Mouse (Mus musculus) forebrain, embryonic 11.5 days (tissue): ENCODE data around the gene Yy1. TPM values are rescaled to one million over a fixed set of nuclear protein-coding genes. Genes with fewer than 3 reads are reported as not detected.
"Not testable (repeated sequence)": the region's sequence is repeated elsewhere in the genome, so short reads cannot be mapped to it uniquely, and the experiment has no call there.

ENCODE experiments used
- ATAC-seq: fragments of 200-750 bp; cut with Nextera tagmentation; replicated peaks from 2 replicates; pipeline ENCODE4 v1.8.0; 2017; ENCODE audit warnings: moderate TSS enrichment; ENCODE audit not compliant: low FRiP score
- DNase-seq: peaks from one replicate; pipeline ENCODE4 v3.0.0-alpha.2; 2017; ENCODE audit warnings: low spot score
- H3K27ac ChIP-seq: fragments of 300-500 bp; sonication (generic); 2 replicates; pipeline ENCODE4 v1.5.1; 2014; ENCODE audit warnings: low read depth, low read length
- H3K27me3 ChIP-seq: fragments of 300-500 bp; sonication (generic); 2 replicates; pipeline ENCODE4 v1.6.1; 2014; ENCODE audit warnings: mild to moderate bottlenecking, low read length, mixed read lengths; ENCODE audit not compliant: control insufficient read depth, insufficient read depth
- H3K36me3 ChIP-seq: fragments of 300-500 bp; sonication (generic); 2 replicates; pipeline ENCODE4 v1.6.1; 2014; ENCODE audit warnings: mild to moderate bottlenecking, low read length, moderate library complexity, mixed read lengths; ENCODE audit not compliant: control insufficient read depth, insufficient read depth
- H3K4me1 ChIP-seq: fragments of 300-500 bp; sonication (generic); replicated peaks from 2 replicates; pipeline ENCODE4 v1.6.1; 2014; ENCODE audit warnings: low read length, mixed read lengths; ENCODE audit not compliant: control insufficient read depth, insufficient read depth
- H3K4me2 ChIP-seq: fragments of 300-500 bp; sonication (generic); 2 replicates; pipeline ENCODE4 v1.6.1; 2014; ENCODE audit warnings: low read depth, mild to moderate bottlenecking, low read length, moderate library complexity, mixed read lengths; ENCODE audit not compliant: severe bottlenecking
- H3K4me3 ChIP-seq: fragments of 300-500 bp; sonication (generic); 2 replicates; pipeline ENCODE4 v1.5.1; 2014; ENCODE audit warnings: low read depth, low read length
- H3K9ac ChIP-seq: fragments of 300-500 bp; sonication (generic); 2 replicates; pipeline ENCODE4 v1.6.1; 2014; ENCODE audit warnings: low read length
- H3K9me3 ChIP-seq: fragments of 300-500 bp; sonication (generic); 2 replicates; pipeline ENCODE4 v1.6.1; 2016; ENCODE audit warnings: low read length, mixed read lengths; ENCODE audit not compliant: control insufficient read depth
- WGBS: fragments of 180-500 bp; shearing (Covaris S2); extraction: QIAGEN DNeasy Blood & Tissue Kit; methylation state at CpG from one replicate; pipeline ENCODE4 v1.1.7; 2014; 5-methylcytosine and 5-hydroxymethylcytosine counted together
- polyA plus RNA-seq: library from polyadenylated mRNA; unstranded; fragments of >200 nt; fragmentation: Nextera tagmentation; extraction: Ambion mirVana; gene quantifications from 2 replicates; pipeline ENCODE4 v1.2.1, GENCODE M21; 2014

Yy1 gene
- polyA plus RNA-seq, 1 experiment from 2014 or later: 22.1 TPM

DNA sequence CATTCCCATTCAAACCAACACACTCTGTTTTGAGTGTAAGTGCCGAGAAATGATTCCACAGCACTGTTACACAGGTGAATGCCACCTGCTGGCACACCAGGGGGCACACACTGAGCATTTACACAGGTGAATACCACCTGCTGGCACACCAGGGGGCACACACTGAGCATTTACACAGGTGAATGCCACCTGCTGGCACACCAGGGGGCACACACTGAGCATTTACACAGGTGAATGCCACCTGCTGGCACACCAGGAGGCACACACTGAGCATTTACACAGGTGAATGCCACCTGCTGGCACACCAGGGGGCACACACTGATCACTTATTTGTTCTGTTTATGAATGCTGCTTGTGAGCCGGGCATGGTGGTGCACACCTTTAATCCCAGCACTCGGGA lies 55.3 kb downstream of the Yy1 start:
- DNase-seq: not testable (repeated sequence)

DNA sequence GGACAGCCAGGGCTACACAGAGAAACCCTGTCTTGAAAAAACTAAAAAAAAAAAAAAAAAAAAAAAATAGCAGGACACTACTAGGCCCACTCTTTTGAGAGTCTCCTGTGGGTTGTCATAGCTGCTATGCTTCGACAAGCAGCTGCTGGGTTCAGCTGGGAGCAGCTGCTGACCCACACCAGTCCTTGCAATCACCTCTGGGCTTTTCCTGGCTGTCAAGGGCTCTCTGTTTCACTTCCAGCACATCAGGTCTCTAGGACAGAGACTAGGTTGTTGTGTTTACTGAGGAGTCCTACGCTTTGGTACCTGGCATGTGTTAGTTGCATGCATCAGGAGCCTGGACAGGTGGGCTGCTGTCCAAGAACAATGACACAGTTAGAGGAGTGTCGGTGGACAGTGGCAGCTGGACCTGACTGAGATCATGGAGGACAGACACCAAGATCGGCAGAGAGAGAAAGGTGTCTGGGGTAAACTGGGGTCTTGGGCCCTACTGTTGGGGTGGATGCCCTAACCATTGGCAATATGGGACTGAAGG lies 56.8 kb downstream of the Yy1 start:
- Histone ChIP-seq H3K9ac (no peak overlapping the region), H3K27me3 (no peaks in the 10 kb centered on the region), H3K9me3 (no peaks in the 10 kb centered on the region), H3K4me1 (no peaks in the 10 kb centered on the region), H3K36me3 (peaks cover 2% of the 10 kb centered on the region; the same call in 1 of the 2 replicates), H3K4me3 (no peak overlapping the region), H3K4me2 (no peak overlapping the region), H3K27ac (no peak overlapping the region)
- ATAC-seq (no peak), DNase-seq (no peak)
- WGBS: 91% methylated on average over 4 of the region's 4 CpGs

More for the DNA sequence above, 55.3 kb downstream of the Yy1 start:
- H3K4me1 ChIP-seq, H3K4me3 ChIP-seq, H3K9me3 ChIP-seq, H3K36me3 ChIP-seq, H3K9ac ChIP-seq, H3K4me2 ChIP-seq, H3K27ac ChIP-seq, ATAC-seq, H3K27me3 ChIP-seq: not testable (repeated sequence)
- WGBS: 87% methylated on average over 3 of the region's 3 CpGs

DNA sequence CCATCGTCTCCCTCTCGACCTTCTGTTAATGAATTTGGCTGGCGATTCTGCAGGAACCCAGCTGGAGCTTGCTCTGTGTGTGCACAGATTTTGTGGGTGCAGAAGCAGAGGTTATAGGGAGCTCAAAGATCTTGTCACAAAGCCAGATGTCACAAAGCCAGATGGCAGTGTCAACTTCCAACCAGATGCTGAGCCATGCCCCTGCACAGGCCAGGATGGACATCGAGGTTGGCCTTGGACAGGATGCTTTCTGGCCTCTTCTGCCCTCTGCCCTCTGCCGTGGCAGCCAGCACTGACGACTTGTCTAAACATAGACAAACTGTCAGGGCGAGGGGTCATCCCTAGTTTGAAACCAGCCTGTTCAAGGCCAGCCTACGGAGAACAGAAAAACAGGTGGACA lies 57.4 kb downstream of the Yy1 start:
- H3K4me3 ChIP-seq: no peak overlapping the region
- peaks cover 1% of the 10 kb centered on the region; the same call in 1 of the 2 replicates for H3K36me3 ChIP-seq
- H3K27me3 ChIP-seq: no peaks in the 10 kb centered on the region
- no peaks in the 10 kb centered on the region for H3K9me3 ChIP-seq
- 68% methylated on average over 8 of the region's 8 CpGs for WGBS
- no peak overlapping the region for H3K27ac ChIP-seq
- H3K4me1 ChIP-seq: no peaks in the 10 kb centered on the region
- no peak overlapping the region for H3K9ac ChIP-seq
- H3K4me2 ChIP-seq: no peak overlapping the region
- no peak for ATAC-seq
- no peak for DNase-seq

DNA sequence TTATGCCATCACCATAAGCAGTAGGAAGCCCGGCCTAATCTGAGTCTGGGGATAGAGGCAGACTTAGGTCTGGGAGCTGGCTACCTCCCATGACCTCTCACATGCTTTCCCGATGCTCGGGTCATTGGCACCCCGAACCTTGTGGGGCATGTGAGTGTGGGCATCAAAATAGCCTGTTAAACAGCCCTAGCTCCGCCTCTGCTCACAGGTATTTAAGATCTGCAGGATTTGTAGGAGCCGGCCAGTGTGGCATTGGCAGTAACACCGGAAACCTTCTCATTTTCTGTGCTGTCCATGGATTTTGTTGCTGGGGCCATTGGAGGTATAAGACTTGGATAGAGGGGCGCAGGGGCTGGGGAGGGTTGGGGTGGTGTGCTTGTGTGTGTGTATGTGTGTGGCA lies 58.1 kb downstream of the Yy1 start:
- Histone ChIP-seq H3K27me3 (no peaks in the 10 kb centered on the region), H3K9ac (no peak overlapping the region), H3K4me3 (no peak overlapping the region), H3K4me1 (no peaks in the 10 kb centered on the region), H3K4me2 (no peak overlapping the region), H3K9me3 (no peaks in the 10 kb centered on the region), H3K27ac (no peak overlapping the region), H3K36me3 (no peaks in the 10 kb centered on the region)
- ATAC-seq: no peak
- WGBS: 92% methylated on average over 8 of the region's 8 CpGs
- no peak for DNase-seq

DNA sequence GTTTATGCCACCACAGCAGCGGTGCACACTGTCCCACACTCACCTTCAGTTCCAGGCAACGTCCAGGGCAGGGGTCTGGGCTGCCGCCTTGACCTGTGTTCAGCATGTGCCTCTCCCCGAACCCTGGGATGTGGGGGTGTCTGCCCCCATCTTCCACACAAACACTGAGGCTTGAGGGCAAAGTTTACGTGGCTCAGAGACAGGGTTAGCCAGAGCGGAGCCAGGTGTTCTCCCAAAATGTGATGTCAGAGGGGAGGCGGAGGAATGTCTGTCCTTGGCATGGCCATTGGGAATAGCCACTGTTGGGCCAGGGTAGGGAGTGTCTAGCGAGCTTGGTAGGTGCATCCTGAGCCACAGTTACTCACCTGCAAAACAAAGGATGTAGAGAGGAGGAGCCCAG lies 60.0 kb downstream of the Yy1 start:
- Histone ChIP-seq H3K27me3 (no peaks in the 10 kb centered on the region), H3K4me1 (no peaks in the 10 kb centered on the region), H3K9me3 (no peaks in the 10 kb centered on the region), H3K27ac (no peak overlapping the region), H3K4me2 (no peak overlapping the region), H3K4me3 (no peak overlapping the region), H3K9ac (no peak overlapping the region), H3K36me3 (no peaks in the 10 kb centered on the region)
- no peak for ATAC-seq
- 92% methylated on average over 8 of the region's 8 CpGs for WGBS
- no peak for DNase-seq

DNA sequence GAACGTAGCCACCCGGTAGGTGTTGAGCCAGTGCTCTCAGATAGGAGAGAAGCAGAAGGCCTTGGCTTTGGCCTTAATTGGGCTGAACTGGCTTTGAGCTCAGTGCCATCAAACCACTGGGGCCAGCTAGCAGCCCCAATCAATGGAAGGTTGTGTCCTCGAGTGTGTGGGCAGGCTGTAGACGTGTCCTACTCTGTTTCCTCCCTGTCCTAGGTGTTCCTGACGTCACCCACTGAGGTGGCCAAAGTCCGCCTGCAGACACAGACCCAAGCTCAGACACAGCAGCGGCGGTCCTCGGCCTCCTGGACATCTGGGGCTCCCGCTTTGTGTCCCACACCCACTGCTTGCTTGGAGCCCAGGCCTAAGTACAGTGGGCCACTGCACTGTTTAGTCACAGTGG lies 62.3 kb downstream of the Yy1 start:
- ATAC-seq: no peak
- no peak overlapping the region for H3K4me3 ChIP-seq
- no peaks in the 10 kb centered on the region for H3K36me3 ChIP-seq
- no peak overlapping the region for H3K4me2 ChIP-seq
- no peaks in the 10 kb centered on the region for H3K4me1 ChIP-seq
- no peaks in the 10 kb centered on the region for H3K27me3 ChIP-seq
- no peak for DNase-seq
- no peaks in the 10 kb centered on the region for H3K9me3 ChIP-seq
- WGBS: 94% methylated on average over 10 of the region's 10 CpGs
- H3K9ac ChIP-seq: no peak overlapping the region
- H3K27ac ChIP-seq: no peak overlapping the region

DNA sequence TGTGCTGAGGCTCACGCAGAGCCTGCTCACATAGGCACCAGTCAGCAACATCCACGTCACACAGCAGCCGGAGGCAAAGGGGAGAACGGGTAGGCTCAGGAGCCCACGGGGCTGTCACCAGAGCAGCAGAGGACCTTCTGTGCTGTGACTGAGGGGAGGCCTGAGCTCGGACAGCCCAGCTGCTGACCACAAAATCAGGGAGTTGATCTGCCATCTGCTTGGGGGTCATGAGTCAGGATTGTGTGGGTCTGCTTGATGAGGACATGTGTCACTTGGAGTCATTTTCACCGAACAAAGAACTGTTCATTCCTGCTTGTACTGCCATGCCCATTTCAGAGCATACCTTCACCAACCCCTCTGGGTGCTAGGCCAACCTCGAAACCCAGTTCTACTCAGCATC lies 63.4 kb downstream of the Yy1 start:
- H3K4me3 ChIP-seq: no peak overlapping the region
- H3K36me3 ChIP-seq: no peaks in the 10 kb centered on the region; the same call in 1 of the 2 replicates
- H3K27ac ChIP-seq: no peak overlapping the region
- no peak overlapping the region for H3K9ac ChIP-seq
- H3K4me1 ChIP-seq: no peaks in the 10 kb centered on the region
- WGBS: 91% methylated on average over 8 of the region's 8 CpGs
- no peaks in the 10 kb centered on the region for H3K9me3 ChIP-seq
- DNase-seq (no peak), ATAC-seq (no peak)
- no peak overlapping the region for H3K4me2 ChIP-seq
- H3K27me3 ChIP-seq: no peaks in the 10 kb centered on the region

DNA sequence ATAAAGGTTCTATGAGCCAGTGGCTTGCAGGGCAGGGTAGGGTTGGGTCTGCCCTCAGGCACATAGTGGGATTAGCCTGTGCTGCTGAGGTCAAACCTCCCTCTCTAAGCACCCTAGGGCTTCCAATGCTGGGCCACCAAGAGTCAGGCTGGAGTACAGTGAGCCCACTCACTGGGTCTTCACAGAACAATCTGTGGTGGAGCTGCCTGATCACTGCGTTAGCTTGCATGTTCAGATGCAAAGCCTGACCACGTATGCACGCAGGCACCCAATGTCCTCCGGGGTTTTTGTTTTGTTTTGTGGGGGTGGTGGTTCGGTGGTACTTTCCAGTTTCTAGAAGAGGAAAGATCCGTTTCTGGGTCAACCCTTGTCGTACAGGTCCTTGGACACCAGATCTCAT lies 64.3 kb downstream of the Yy1 start:
- no peak overlapping the region for H3K9ac ChIP-seq
- no peaks in the 10 kb centered on the region for H3K27me3 ChIP-seq
- no peak overlapping the region for H3K4me3 ChIP-seq
- ATAC-seq: no peak
- no peak overlapping the region for H3K4me2 ChIP-seq
- DNase-seq: no peak
- H3K36me3 ChIP-seq: no peaks in the 10 kb centered on the region; the same call in 1 of the 2 replicates
- WGBS: 90% methylated on average over 7 of the region's 7 CpGs
- no peak overlapping the region for H3K27ac ChIP-seq
- H3K9me3 ChIP-seq: no peaks in the 10 kb centered on the region
- H3K4me1 ChIP-seq: no peaks in the 10 kb centered on the region

DNA sequence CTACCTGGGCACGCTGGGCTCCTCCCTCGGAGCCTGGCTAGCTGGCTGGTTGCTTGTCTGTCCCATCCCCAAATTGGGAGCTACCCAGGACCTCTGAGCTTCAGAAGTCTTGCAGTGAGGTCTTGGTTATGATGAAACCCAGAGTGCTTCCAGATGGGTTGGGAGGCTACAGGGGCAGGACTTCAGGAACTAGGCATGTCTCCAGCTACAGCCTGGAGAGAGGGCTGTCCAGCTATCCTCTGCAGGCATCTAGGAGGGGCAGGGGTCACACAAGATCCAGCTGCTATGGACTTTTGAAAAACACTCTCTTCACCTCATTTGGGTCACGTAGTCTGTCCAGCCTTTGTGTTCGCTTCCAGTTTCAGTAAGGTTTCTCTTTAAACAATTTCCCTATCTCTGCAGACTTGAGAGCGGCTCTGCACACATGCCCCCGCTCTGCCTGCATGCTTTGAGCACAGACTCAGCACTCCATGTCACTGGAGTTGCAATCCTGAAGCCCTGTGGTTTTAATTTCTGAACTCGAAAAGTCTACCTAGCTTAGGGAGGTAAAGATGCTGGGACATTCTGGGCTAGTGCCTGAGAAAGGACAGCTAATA lies 64.9 kb downstream of the Yy1 start:
- H3K27ac ChIP-seq: no peak overlapping the region
- no peak for DNase-seq
- WGBS: 89% methylated on average over 7 of the region's 7 CpGs

More for the DNA sequence above, 64.9 kb downstream of the Yy1 start:
- Histone ChIP-seq H3K27me3 (no peaks in the 10 kb centered on the region), H3K4me1 (no peaks in the 10 kb centered on the region), H3K9ac (no peak overlapping the region), H3K4me2 (no peak overlapping the region), H3K36me3 (no peaks in the 10 kb centered on the region; the same call in 1 of the 2 replicates), H3K9me3 (no peaks in the 10 kb centered on the region), H3K4me3 (no peak overlapping the region)
- no peak for ATAC-seq
